Mouse (Mus musculus) hindbrain, embryonic 10.5 days (tissue): ENCODE measurements at regions not wholly inside any gene's neighbourhood (a gene's known extent, or its start where the extent isn't known, plus 50 kb on each side); places are given as distances from the start of the nearest gene placed in this dataset.
A peak's percentile ranks its signal among the peaks of the same experiment; 100 is the strongest.
"Not testable (repeated sequence)": the region's sequence is repeated elsewhere in the genome, so short reads cannot be mapped to it uniquely, and the experiment has no call there.

Experiments
- DNase-seq: peaks from one replicate; pipeline ENCODE4 v3.0.0-alpha.2; 2017; ENCODE audit warnings: low spot score
- H3K27ac ChIP-seq: fragments of 300-500 bp; sonication (generic); 2 replicates; pipeline ENCODE4 v1.5.1; 2016; ENCODE audit warnings: mild to moderate bottlenecking, moderate library complexity
- H3K27me3 ChIP-seq: fragments of 300-500 bp; sonication (generic); 2 replicates; pipeline ENCODE4 v1.6.1; 2016; ENCODE audit warnings: mild to moderate bottlenecking; ENCODE audit not compliant: poor library complexity, insufficient read depth, severe bottlenecking
- H3K36me3 ChIP-seq: fragments of 300-500 bp; sonication (generic); 2 replicates; pipeline ENCODE4 v1.6.1; 2016; ENCODE audit warnings: mild to moderate bottlenecking, moderate library complexity
- H3K4me1 ChIP-seq: fragments of 300-500 bp; sonication (generic); replicated peaks from 2 replicates; pipeline ENCODE4 v1.6.1; 2016; ENCODE audit warnings: mild to moderate bottlenecking
- H3K4me3 ChIP-seq: fragments of 300-500 bp; sonication (generic); 2 replicates; pipeline ENCODE4 v1.5.1; 2016; ENCODE audit warnings: mild to moderate bottlenecking, moderate library complexity
- H3K9me3 ChIP-seq: fragments of 300-500 bp; sonication (generic); 2 replicates; pipeline ENCODE4 v1.6.1; 2016; ENCODE audit warnings: mild to moderate bottlenecking, moderate library complexity
- WGBS: fragments of 180-500 bp; shearing (Covaris S2); methylation state at CpG from one replicate; pipeline ENCODE4 v1.1.7; 2016; 5-methylcytosine and 5-hydroxymethylcytosine counted together

GRCm38 (mm10) chr6:6371444-6372093 lies 154.6 kb upstream of the Slc25a13 start:
- Histone ChIP-seq H3K27ac (no peak overlapping the region), H3K4me1 (peaks cover 10% of the 10 kb centered on the region; the same call in 1 of the 2 replicates), H3K27me3 (no peaks in the 10 kb centered on the region), H3K4me3 (no peak overlapping the region), H3K9me3 (no peaks in the 10 kb centered on the region), H3K36me3 (no peaks in the 10 kb centered on the region)
- DNase-seq, result no peak
- 83% methylated on average over 5 of the region's 5 CpGs for WGBS

- Histone ChIP-seq H3K4me1 (peaks cover 8% of the 10 kb centered on the region; the same call in 1 of the 2 replicates), H3K9me3 (no peaks in the 10 kb centered on the region), H3K4me3 (no peak overlapping the region), H3K27me3 (no peaks in the 10 kb centered on the region), H3K36me3 (no peaks in the 10 kb centered on the region), H3K27ac (no peak overlapping the region)
- WGBS, result 59% methylated on average over 4 of the region's 4 CpGs
- DNase-seq, result peak; percentile 53
These were observed 147.1 kb upstream of the Slc25a13 start for GRCm38 (mm10) chr6:6364037-6364436.

- WGBS, result 80% methylated on average over 4 of the region's 4 CpGs
- no peak for DNase-seq
These were observed 145.8 kb upstream of the Slc25a13 start for GRCm38 (mm10) chr6:6362678-6363354.

GRCm38 (mm10) chr6:6361181-6361580 lies 144.2 kb upstream of the Slc25a13 start:
- H3K27me3 ChIP-seq, DNase-seq, H3K36me3 ChIP-seq, H3K4me3 ChIP-seq, H3K27ac ChIP-seq, H3K9me3 ChIP-seq: not testable (repeated sequence)
- H3K4me1 ChIP-seq, result peaks cover 10% of the 10 kb centered on the region; the same call in 1 of the 2 replicates

More at GRCm38 (mm10) chr6:6362678-6363354, 145.8 kb upstream of the Slc25a13 start:
- Histone ChIP-seq H3K36me3 (no peaks in the 10 kb centered on the region), H3K27me3 (no peaks in the 10 kb centered on the region), H3K27ac (no peak overlapping the region), H3K9me3 (no peaks in the 10 kb centered on the region), H3K4me1 (peaks cover 10% of the 10 kb centered on the region; the same call in 1 of the 2 replicates), H3K4me3 (no peak overlapping the region)

DNA sequence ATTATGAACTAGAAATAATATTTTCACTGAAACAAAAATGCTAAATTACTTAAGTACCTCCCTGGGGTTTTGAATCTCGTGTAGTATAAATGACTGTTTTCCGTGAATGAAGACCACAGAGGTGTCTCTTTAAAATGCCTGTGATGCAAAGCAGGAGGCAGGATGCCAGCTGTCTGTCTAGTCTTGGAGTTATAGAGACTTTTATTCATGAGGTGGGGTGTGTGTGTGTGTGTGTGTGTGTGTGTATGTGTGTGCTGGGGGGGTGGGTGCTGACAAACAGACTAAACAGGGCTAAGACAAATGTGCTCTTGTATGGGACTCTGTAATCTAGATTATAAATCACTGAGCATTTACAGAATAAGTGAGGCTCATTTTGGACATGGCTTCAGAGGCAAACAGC lies 140.5 kb upstream of the Slc25a13 start:
- Histone ChIP-seq H3K9me3 (no peaks in the 10 kb centered on the region), H3K36me3 (no peaks in the 10 kb centered on the region), H3K4me3 (no peak overlapping the region), H3K27ac (no peak overlapping the region), H3K4me1 (0 out of 2 replicates have a peak, but pooled peaks cover 2% of the 10 kb centered on the region), H3K27me3 (no peaks in the 10 kb centered on the region)
- 60% methylated on average over 2 of the region's 2 CpGs for WGBS
- DNase-seq, result no peak

DNA sequence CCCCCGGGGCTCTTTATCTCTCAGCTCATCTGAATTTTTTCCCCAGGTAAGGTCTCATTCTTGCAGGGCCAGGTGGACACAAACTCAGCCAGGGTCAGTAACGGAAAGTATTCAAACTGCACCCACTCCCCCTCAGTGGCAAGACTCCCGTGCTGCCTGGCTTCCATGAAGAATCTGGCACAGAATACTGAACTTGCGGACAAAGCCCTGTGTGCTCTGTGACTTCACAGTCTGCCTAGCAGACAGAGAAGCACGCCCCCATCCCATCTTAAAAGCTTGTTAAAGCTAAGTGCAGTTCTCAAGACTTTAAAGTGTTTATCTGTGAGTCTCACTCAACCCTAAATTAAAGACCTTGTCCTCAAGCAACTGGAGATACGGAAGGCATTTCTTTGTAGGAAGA lies 140.0 kb upstream of the Slc25a13 start:
- 80% methylated on average over 6 of the region's 6 CpGs for WGBS
- Histone ChIP-seq H3K9me3 (no peaks in the 10 kb centered on the region), H3K4me3 (no peak overlapping the region), H3K27ac (no peak overlapping the region), H3K36me3 (no peaks in the 10 kb centered on the region), H3K4me1 (0 out of 2 replicates have a peak, but pooled peaks cover 2% of the 10 kb centered on the region), H3K27me3 (no peaks in the 10 kb centered on the region)
- DNase-seq, result no peak

DNA sequence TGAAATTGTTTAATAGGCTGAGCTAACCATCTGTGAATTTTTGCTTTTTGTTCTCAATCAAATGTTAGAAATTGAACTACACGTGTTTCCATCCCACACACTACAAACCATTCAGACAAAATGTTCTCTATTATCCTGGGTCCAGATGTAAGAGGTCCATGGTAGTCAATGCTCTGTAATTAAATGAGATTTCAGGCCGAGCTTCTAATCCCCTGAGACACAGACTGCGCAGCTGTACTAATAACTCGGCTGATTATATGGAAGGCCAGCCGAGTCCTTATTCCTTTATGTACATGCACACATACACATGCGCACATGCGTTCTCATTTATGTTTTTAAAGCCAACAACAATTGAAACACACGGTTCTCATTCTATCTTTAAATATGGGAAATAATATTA lies 118.3 kb upstream of the Slc25a13 start:
- H3K4me1 ChIP-seq, result no peaks in the 10 kb centered on the region
- H3K27ac ChIP-seq, result no peak overlapping the region
- H3K36me3 ChIP-seq, result no peaks in the 10 kb centered on the region
- H3K4me3 ChIP-seq, result no peak overlapping the region
- 77% methylated on average over 8 of the region's 8 CpGs for WGBS
- no peaks in the 10 kb centered on the region for H3K27me3 ChIP-seq
- H3K9me3 ChIP-seq, result no peaks in the 10 kb centered on the region
- no peak for DNase-seq

- no peaks in the 10 kb centered on the region for H3K36me3 ChIP-seq
- H3K27me3 ChIP-seq, result no peaks in the 10 kb centered on the region
- no peak overlapping the region for H3K27ac ChIP-seq
- H3K9me3 ChIP-seq, result peaks cover 11% of the 10 kb centered on the region
- WGBS, result 91% methylated on average over 1 of the region's 1 CpGs
- H3K4me1 ChIP-seq, result no peaks in the 10 kb centered on the region
- no peak for DNase-seq
- no peak overlapping the region for H3K4me3 ChIP-seq
These were observed 113.3 kb upstream of the Slc25a13 start for GRCm38 (mm10) chr6:6330271-6330670.

DNA sequence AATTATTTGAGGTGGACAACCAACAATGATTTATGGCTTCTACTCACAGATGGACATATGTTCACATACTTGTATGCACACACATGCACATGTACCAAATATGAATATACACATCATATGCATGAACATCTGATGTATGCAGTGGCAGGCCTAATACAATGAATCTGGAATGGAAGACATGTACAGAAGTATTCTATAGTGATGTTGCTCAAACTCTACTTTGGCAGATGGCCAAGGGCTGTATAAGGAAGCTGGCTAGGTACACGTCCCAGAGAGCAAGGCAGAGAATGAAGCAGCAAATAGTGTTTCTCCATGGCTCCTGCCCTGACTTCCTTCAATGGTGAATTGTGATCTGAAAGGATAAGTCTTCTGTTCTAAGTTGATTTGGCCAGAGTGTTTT lies 108.5 kb upstream of the Slc25a13 start:
- Histone ChIP-seq H3K9me3 (peaks cover 11% of the 10 kb centered on the region), H3K4me3 (no peak overlapping the region), H3K4me1 (no peaks in the 10 kb centered on the region), H3K27me3 (no peaks in the 10 kb centered on the region), H3K36me3 (no peaks in the 10 kb centered on the region), H3K27ac (no peak overlapping the region)
- no peak for DNase-seq
- 69% methylated on average over 1 of the region's 1 CpGs for WGBS

DNA sequence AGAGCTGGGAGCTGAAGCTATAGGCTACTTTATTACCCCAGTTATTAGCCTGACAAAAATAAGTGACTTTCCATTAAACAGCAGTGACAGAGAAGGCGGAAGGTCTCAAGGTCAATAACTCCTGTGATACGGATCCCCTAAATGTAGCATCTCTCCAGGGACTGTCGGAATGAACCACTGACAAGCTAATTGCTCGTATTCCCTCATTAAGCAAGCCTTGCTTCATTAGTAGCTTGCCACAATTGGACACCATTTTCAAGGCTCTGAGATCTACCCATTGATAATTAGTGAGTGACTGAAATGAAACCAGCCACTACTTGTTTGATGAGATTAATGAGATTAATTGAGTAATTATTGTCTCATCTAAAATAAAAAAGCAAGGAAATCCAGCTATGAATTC lies 99.8 kb upstream of the Slc25a13 start:
- no peak overlapping the region for H3K4me3 ChIP-seq
- no peaks in the 10 kb centered on the region for H3K36me3 ChIP-seq
- 80% methylated on average over 4 of the region's 4 CpGs for WGBS
- no peak overlapping the region for H3K27ac ChIP-seq
- H3K27me3 ChIP-seq, result no peaks in the 10 kb centered on the region
- H3K9me3 ChIP-seq, result no peaks in the 10 kb centered on the region
- DNase-seq, result no peak
- no peaks in the 10 kb centered on the region for H3K4me1 ChIP-seq

GRCm38 (mm10) chr6:6313171-6313570 lies 96.2 kb upstream of the Slc25a13 start:
- DNase-seq, result no peak

GRCm38 (mm10) chr6:6310213-6310612 lies 93.2 kb upstream of the Slc25a13 start:
- DNase-seq, result no peak
- Histone ChIP-seq H3K9me3 (no peaks in the 10 kb centered on the region), H3K27ac (no peak overlapping the region), H3K36me3 (no peaks in the 10 kb centered on the region), H3K27me3 (peaks cover 4% of the 10 kb centered on the region; the same call in 1 of the 2 replicates), H3K4me3 (no peak overlapping the region), H3K4me1 (0 out of 2 replicates have a peak, but pooled peaks cover 2% of the 10 kb centered on the region)
- 89% methylated on average over 3 of the region's 3 CpGs for WGBS

More at GRCm38 (mm10) chr6:6313171-6313570, 96.2 kb upstream of the Slc25a13 start:
- WGBS, result 92% methylated on average over 6 of the region's 6 CpGs
- Histone ChIP-seq H3K9me3 (no peaks in the 10 kb centered on the region), H3K36me3 (no peaks in the 10 kb centered on the region), H3K4me3 (no peak overlapping the region), H3K27ac (no peak overlapping the region), H3K4me1 (no peaks in the 10 kb centered on the region), H3K27me3 (no peaks in the 10 kb centered on the region)

DNA sequence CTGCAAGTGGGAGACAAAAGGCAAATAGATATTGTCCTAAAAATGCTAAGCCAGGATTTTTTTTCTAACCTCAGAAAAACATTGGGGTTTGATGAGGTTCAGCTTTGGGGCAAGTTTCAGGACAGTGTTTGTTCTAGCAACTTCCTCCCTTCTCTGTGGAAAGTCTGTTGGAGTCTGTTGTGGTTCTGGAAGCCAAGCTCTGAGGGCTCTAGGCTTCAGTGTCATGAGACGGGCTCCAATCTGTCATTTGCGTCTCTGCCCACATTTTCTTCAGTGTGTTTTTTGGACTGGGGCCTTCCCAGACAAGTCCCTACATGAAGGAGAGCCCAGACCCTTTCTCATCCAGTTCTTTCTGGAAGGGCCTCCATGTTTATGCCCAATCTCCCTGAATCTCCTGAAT lies 90.6 kb upstream of the Slc25a13 start:
- H3K27ac ChIP-seq, result no peak overlapping the region
- no peak overlapping the region for H3K4me3 ChIP-seq
- peaks cover 10% of the 10 kb centered on the region; the same call in 1 of the 2 replicates for H3K4me1 ChIP-seq
- no peaks in the 10 kb centered on the region for H3K36me3 ChIP-seq
- H3K9me3 ChIP-seq, result no peaks in the 10 kb centered on the region
- peaks cover 4% of the 10 kb centered on the region; the same call in 1 of the 2 replicates for H3K27me3 ChIP-seq
- DNase-seq, result no peak
- 78% methylated on average over 2 of the region's 2 CpGs for WGBS
